Mouse (Mus musculus) stomach, embryonic 16.5 days (tissue): Measurements from ENCODE around the gene Gpr35. TPM values are rescaled to one million over a fixed set of nuclear protein-coding genes. Genes with fewer than 3 reads are reported as not detected.
A peak's percentile ranks its signal among the peaks of the same experiment; 100 is the strongest.

Experiments
- ATAC-seq: fragments of 200-750 bp; cut with Nextera tagmentation; 2 replicates; pipeline ENCODE4 v1.8.0; 2017; ENCODE audit warnings: moderate number of reproducible peaks, moderate TSS enrichment; ENCODE audit not compliant: insufficient read depth, low FRiP score
- H3K27ac ChIP-seq: fragments of 300-500 bp; sonication (generic); 2 replicates; pipeline ENCODE4 v1.5.1; 2014; ENCODE audit warnings: low read length
- H3K27me3 ChIP-seq: fragments of 300-500 bp; sonication (generic); 2 replicates; pipeline ENCODE4 v1.6.1; 2014; ENCODE audit warnings: low read length, control low read depth, mixed read lengths; ENCODE audit not compliant: control insufficient read depth, insufficient read depth
- H3K36me3 ChIP-seq: fragments of 300-500 bp; sonication (generic); 2 replicates; pipeline ENCODE4 v1.6.1; 2014; ENCODE audit warnings: low read length; ENCODE audit not compliant: control insufficient read depth, insufficient read depth
- H3K4me1 ChIP-seq: fragments of 300-500 bp; sonication (generic); 2 replicates; pipeline ENCODE4 v1.6.1; 2014; ENCODE audit warnings: low read length, control low read depth, mixed read lengths; ENCODE audit not compliant: control insufficient read depth, insufficient read depth
- H3K4me2 ChIP-seq: fragments of 300-500 bp; sonication (generic); 2 replicates; pipeline ENCODE4 v1.6.1; 2014; ENCODE audit warnings: low read depth, low read length, mixed read lengths
- H3K4me3 ChIP-seq: fragments of 300-500 bp; sonication (generic); replicated peaks from 2 replicates; pipeline ENCODE4 v1.5.1; 2014; ENCODE audit warnings: mild to moderate bottlenecking, low read length
- H3K9ac ChIP-seq: fragments of 300-500 bp; sonication (generic); 2 replicates; pipeline ENCODE4 v1.6.1; 2014; ENCODE audit warnings: low read length
- H3K9me3 ChIP-seq: fragments of 300-500 bp; sonication (generic); replicated peaks from 2 replicates; pipeline ENCODE4 v1.6.1; 2016; ENCODE audit warnings: low read length, control low read depth; ENCODE audit not compliant: control insufficient read depth
- WGBS: fragments of 180-500 bp; shearing (Covaris S2); extraction: QIAGEN DNeasy Blood & Tissue Kit; methylation state at CpG from one replicate; pipeline ENCODE4 v1.1.7; 2014; 5-methylcytosine and 5-hydroxymethylcytosine counted together
- polyA plus RNA-seq: library from polyadenylated mRNA; unstranded; fragments of >200 nt; fragmentation: Nextera tagmentation; extraction: Ambion mirVana; gene quantifications from 2 replicates; pipeline ENCODE4 v1.2.1, GENCODE M21; 2015

The Gpr35 gene
- polyA plus RNA-seq, 1 experiment from 2014 or later: 8.7 TPM

DNA sequence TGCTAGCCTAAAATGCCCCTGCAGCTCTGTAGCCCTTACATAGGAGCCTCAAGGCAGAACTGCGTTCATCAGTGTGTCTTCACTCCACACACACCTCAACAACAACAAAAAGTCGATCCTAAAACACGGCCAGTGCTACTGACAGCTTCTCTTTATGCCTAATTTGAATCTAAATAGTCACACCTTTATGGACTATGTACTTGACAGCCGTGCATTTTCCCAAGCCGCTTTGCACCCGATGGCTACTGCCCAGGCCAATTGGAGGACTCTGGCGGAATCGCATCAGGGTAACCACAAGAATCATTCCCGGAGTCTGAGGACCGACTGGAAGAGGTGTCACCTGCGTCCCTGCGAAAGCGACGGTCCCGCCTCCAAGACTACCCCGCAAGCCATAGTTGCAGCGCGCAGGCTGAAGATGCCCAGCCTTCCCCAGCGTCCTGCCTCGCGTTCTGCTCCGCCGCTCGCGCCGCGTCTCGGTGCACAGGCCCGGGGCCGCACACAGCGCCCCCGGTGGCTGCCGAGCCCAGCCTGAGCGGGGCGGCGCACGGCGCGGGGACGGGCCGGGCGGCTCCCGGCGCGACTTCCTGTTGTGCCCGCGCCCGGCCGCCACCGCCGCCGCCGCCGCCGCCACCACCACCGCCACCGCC, 40.3 kb upstream of the Gpr35 start, which contains the start of gene Rnpepl1:
Gene Rnpepl1, plus strand, starts transcription at position 545 of the 647 bp plus-strand sequence.
- H3K9me3 ChIP-seq: no peaks in the 10 kb centered on the region
- H3K27ac ChIP-seq: peak within 1 kb of the TSS; percentile 95
- H3K4me3 ChIP-seq: peak within 1 kb of the TSS; percentile 88
- under 1% methylated on average over 44 of the region's 57 CpGs for WGBS
- peaks cover 29% of the 10 kb centered on the region for H3K4me1 ChIP-seq
- no peaks in the 10 kb centered on the region for H3K36me3 ChIP-seq
- H3K27me3 ChIP-seq: no peaks in the 10 kb centered on the region
- H3K9ac ChIP-seq: peak within 1 kb of the TSS; percentile 96
- ATAC-seq: peak; percentile 71
- peak within 1 kb of the TSS; percentile 98 for H3K4me2 ChIP-seq

DNA sequence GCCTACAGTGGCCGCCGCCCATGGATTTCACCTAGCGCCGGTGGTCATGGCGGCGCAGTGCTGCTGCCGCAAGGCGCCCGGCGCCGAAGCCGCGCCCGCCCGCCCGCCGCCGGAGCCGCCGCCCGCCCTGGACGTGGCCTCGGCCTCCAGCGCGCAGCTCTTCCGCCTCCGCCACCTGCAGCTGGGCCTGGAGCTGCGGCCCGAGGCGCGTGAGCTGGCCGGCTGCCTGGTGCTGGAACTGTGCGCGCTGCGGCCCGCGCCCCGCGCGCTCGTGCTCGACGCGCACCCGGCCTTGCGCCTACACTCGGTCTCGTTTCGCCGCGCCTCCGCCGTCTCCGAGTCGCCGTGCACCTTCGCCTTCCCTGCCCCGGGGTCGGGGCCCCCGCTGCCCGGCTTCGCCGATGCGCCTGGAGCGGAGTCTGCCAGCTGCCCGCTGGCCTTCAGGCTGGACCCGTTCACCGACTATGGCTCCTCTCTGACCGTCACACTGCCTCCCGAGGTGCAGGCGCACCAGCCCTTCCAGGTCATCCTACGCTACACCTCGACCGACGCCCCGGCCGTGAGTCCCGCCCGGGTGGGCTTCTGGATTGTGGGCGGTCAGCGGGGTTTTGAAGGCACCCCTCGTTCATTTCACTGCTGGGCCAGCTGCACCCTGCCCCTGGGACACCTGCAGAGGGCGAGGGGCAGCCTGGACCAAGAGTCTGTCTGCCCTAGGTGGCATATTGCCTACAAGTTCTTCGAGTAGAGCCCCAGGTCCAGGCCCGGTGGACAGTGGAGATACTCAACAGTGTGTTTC, 39.5 kb upstream of the Gpr35 start:
- Histone ChIP-seq H3K4me3 (peak overlapping the region; percentile 88), H3K27me3 (no peaks in the 10 kb centered on the region), H3K4me2 (peak overlapping the region; percentile 98), H3K4me1 (peaks cover 29% of the 10 kb centered on the region), H3K36me3 (peaks cover 6% of the 10 kb centered on the region; the same call in 1 of the 2 replicates), H3K9me3 (no peaks in the 10 kb centered on the region), H3K27ac (peak overlapping the region; percentile 95), H3K9ac (peak overlapping the region; percentile 96)
- under 1% methylated on average over 78 of the region's 85 CpGs for WGBS
- ATAC-seq: peak; percentile 14

DNA sequence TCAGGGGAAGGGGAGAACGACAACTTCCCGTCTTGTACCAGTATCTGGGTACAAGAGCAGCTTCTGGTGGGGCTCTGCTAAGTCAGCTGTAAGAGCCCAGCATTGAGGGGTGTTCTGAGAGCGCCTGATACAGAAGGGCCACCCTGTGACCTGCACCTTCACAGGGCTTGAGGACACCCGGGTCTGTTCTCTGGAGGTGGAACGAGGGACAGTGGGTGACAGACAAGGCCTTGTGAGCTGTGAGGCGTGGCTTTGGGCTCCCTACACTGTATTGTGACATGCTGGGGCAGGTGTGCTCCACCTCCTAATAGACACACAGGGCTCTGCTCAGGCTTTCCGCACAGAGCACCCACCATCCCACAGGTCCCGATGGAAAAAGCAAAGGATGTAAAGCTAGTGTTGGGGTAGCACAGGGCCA, 38.9 kb upstream of the Gpr35 start:
- peak overlapping the region; percentile 88 for H3K4me3 ChIP-seq
- peak overlapping the region; percentile 96 for H3K9ac ChIP-seq
- peak overlapping the region; percentile 95 for H3K27ac ChIP-seq
- no peak for ATAC-seq
- no peaks in the 10 kb centered on the region for H3K27me3 ChIP-seq
- H3K4me1 ChIP-seq: peaks cover 25% of the 10 kb centered on the region
- WGBS: 35% methylated on average over 8 of the region's 8 CpGs
- H3K36me3 ChIP-seq: peaks cover 12% of the 10 kb centered on the region; the same call in 1 of the 2 replicates
- no peaks in the 10 kb centered on the region for H3K9me3 ChIP-seq
- H3K4me2 ChIP-seq: peak overlapping the region; percentile 98

DNA sequence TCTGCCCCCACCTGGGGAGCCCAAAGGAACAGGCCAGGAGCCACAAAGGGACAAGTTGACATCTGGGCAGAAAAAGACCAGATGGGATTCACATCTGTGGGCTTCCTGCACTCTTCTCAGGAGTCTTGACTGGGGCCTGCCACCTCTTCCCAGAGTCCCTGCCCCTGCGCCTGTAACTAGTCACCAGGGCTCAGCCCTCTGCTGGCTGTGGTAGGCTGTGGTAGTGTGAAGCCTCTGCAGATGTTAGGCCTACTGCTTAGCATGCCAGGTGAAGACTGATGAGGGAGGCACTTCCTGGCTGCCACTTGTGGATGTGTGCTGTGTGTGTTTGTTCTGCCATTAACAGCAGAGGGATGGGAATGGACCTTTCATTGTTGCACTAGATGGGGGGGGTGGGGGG, 38.4 kb upstream of the Gpr35 start:
- Histone ChIP-seq H3K4me2 (peak overlapping the region; percentile 98), H3K27me3 (no peaks in the 10 kb centered on the region), H3K9ac (peak overlapping the region; percentile 96), H3K27ac (peak overlapping the region; percentile 95; the same call in 1 of the 2 replicates), H3K4me1 (peaks cover 25% of the 10 kb centered on the region), H3K9me3 (no peaks in the 10 kb centered on the region), H3K36me3 (peaks cover 14% of the 10 kb centered on the region), H3K4me3 (peak overlapping the region; percentile 88)
- no peak for ATAC-seq
- 44% methylated on average over 1 of the region's 1 CpGs for WGBS

DNA sequence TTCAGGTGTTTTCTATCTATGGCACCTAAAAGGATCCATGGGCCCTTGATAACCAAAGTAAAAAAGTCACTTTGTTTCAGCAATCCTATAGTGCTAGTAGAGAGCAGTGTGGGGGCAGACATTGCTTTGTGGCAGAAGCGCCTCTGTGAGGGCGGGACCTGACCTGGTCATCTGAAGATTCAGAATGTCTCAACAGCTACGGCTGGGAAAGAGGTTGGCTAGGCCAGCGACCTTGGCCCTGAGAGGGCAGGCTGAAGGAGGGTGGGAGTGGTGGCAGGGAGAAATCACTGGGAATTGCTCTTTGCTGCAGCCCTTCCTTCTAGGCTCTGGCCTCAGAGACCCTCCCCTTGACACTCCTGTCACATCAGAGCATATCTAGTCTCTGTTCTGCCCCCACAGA, 36.4 kb upstream of the Gpr35 start:
- Histone ChIP-seq H3K27ac (no peak overlapping the region), H3K27me3 (no peaks in the 10 kb centered on the region), H3K9me3 (no peaks in the 10 kb centered on the region), H3K9ac (no peak overlapping the region), H3K4me3 (no peak overlapping the region), H3K4me2 (no peak overlapping the region), H3K36me3 (peaks cover 29% of the 10 kb centered on the region), H3K4me1 (peaks cover 18% of the 10 kb centered on the region)
- ATAC-seq: no peak
- 76% methylated on average over 4 of the region's 4 CpGs for WGBS

DNA sequence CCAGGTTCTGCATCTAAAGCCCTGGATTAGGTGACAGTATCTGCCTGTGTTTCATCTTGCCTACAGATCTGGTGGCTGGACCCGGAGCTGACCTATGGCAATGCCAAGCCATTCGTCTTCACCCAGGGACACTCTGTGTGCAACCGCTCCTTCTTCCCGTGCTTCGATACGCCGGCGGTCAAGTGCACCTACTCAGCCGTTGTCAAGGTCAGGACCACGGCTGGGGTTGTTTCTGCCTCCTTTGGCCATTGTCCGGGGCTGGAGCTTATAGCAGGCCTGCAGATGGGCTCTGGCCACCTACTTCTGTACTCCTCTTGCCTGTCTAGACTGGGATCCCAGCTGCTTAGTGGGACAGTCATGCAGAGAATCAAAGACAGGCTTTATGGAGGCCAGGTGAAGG, 35.7 kb upstream of the Gpr35 start:
- H3K27me3 ChIP-seq: no peaks in the 10 kb centered on the region
- no peaks in the 10 kb centered on the region for H3K9me3 ChIP-seq
- peaks cover 14% of the 10 kb centered on the region for H3K4me1 ChIP-seq
- no peak overlapping the region for H3K9ac ChIP-seq
- WGBS: 90% methylated on average over 11 of the region's 11 CpGs
- peaks cover 35% of the 10 kb centered on the region for H3K36me3 ChIP-seq
- H3K27ac ChIP-seq: no peak overlapping the region
- ATAC-seq: no peak
- no peak overlapping the region for H3K4me2 ChIP-seq
- no peak overlapping the region for H3K4me3 ChIP-seq

DNA sequence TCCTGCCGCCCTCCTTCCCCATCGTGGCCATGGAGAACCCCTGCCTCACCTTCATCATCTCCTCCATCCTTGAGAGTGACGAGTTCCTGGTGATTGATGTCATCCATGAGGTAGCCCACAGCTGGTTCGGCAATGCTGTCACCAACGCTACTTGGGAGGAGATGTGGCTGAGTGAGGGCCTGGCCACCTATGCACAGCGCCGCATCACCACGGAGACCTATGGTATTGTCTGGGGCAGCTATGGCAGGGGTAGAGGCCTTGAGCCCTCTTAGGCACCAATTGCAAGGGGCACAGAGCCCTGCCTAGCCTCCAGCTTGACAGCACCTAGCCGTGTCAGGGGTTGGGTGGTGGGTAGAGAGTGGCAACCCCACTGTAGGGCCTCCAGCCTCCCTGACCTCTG, 33.9 kb upstream of the Gpr35 start:
- WGBS: 95% methylated on average over 9 of the region's 9 CpGs
- H3K36me3 ChIP-seq: peaks cover 39% of the 10 kb centered on the region
- H3K9ac ChIP-seq: no peak overlapping the region
- H3K9me3 ChIP-seq: no peaks in the 10 kb centered on the region
- H3K4me2 ChIP-seq: no peak overlapping the region
- H3K27ac ChIP-seq: no peak overlapping the region
- H3K27me3 ChIP-seq: no peaks in the 10 kb centered on the region
- no peak for ATAC-seq
- peaks cover 10% of the 10 kb centered on the region for H3K4me1 ChIP-seq
- no peak overlapping the region for H3K4me3 ChIP-seq

DNA sequence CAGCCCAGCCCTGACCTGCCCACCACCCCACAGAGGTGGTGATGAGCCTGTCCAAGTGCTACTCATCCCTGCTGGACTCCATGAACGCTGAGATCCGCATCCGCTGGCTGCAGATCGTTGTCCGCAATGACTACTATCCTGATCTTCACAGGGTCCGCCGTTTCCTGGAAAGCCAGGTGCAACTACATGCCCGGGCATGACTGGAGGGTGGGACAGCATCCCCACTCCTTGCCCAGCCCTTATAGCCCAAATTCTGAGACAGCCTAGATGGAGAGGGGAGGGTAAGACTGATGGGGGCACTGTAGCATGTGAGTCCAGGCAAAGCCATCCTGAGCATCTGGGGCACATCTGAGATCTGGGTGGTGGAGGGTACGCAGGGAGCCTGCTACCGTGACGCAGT, 31.5 kb upstream of the Gpr35 start:
- no peak overlapping the region for H3K4me3 ChIP-seq
- H3K9me3 ChIP-seq: no peaks in the 10 kb centered on the region
- no peak overlapping the region for H3K27ac ChIP-seq
- H3K4me2 ChIP-seq: no peak overlapping the region
- no peaks in the 10 kb centered on the region for H3K27me3 ChIP-seq
- no peaks in the 10 kb centered on the region for H3K4me1 ChIP-seq
- no peak overlapping the region for H3K9ac ChIP-seq
- ATAC-seq: no peak
- WGBS: 93% methylated on average over 11 of the region's 11 CpGs
- peaks cover 39% of the 10 kb centered on the region for H3K36me3 ChIP-seq

DNA sequence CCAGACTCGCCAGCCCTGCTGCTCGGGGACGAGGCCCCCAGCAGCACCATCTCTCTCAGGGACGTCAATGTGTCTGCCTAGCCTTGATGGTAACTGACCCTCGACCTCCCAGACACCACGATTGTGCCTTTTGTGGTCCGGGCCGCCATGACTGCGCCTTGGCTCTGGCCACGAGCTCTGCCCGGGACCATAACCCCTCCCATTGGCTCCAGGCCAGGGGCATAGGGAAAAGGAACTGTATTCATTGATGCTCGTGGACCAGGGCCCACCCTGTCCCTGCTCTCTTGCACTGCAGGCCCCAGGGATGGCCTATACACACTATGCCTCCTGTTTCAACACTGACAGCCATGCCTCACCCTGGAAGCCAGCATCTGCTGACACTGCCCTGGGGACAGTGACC, 30.9 kb upstream of the Gpr35 start:
- H3K4me1 ChIP-seq: no peaks in the 10 kb centered on the region
- H3K4me3 ChIP-seq: no peak overlapping the region
- no peak overlapping the region for H3K27ac ChIP-seq
- no peaks in the 10 kb centered on the region for H3K27me3 ChIP-seq
- no peak overlapping the region for H3K4me2 ChIP-seq
- no peak overlapping the region for H3K9ac ChIP-seq
- 0 out of 2 replicates have a peak, but pooled peaks have one; percentile 25 for ATAC-seq
- peaks cover 39% of the 10 kb centered on the region for H3K36me3 ChIP-seq
- 81% methylated on average over 12 of the region's 12 CpGs for WGBS
- no peaks in the 10 kb centered on the region for H3K9me3 ChIP-seq
